Mouse (Mus musculus) MEL (cell line): Measurements from ENCODE around the gene Rmdn2.

ENCODE experiments used
- CTCF ChIP-seq, 3 experiments: IDR thresholded peaks in 2 of 3; conservative IDR thresholded peaks in 1 of 3; 2 replicates each; pipeline ENCODE4 v1.5.1; 2011 to 2012; ENCODE audit warnings: low read length in 3 of 3, low read depth in 2 of 3, mild to moderate bottlenecking in 2 of 3, improper control_type of control experiment in 1 of 3, inconsistent platforms in 1 of 3, mixed read lengths in 1 of 3, moderate library complexity in 1 of 3; ENCODE audit not compliant: control insufficient read depth in 1 of 3, insufficient read depth in 1 of 3, poor library complexity in 1 of 3, severe bottlenecking in 1 of 3
- EP300 ChIP-seq, 2 experiments: IDR thresholded peaks; 2 replicates each; pipeline ENCODE4 v1.6.1; 2011; ENCODE audit warnings: improper control_type of control experiment in 2 of 2, low read length in 2 of 2, low read depth in 1 of 2, mild to moderate bottlenecking in 1 of 2
- GATA1 ChIP-seq: IDR thresholded peaks from 2 replicates; pipeline ENCODE4 v1.6.1; 2011; ENCODE audit warnings: low read depth, low read length, improper control_type of control experiment
- MAX ChIP-seq: IDR thresholded peaks from 2 replicates; pipeline ENCODE4 v1.6.1; 2011; ENCODE audit warnings: low read length, improper control_type of control experiment
- RCOR1 ChIP-seq: IDR thresholded peaks from 2 replicates; pipeline ENCODE4 v1.6.1; 2012; ENCODE audit warnings: low read depth, mild to moderate bottlenecking, inconsistent platforms, low read length, improper control_type of control experiment
- SIN3A ChIP-seq: IDR thresholded peaks from 2 replicates; pipeline ENCODE4 v1.6.1; 2012; ENCODE audit warnings: low read length, improper control_type of control experiment, inconsistent platforms
- UBTF ChIP-seq: IDR thresholded peaks from 2 replicates; pipeline ENCODE4 v1.6.1; 2012; ENCODE audit warnings: low read depth, mild to moderate bottlenecking, inconsistent platforms, low read length, improper control_type of control experiment, moderate library complexity, borderline replicate concordance; ENCODE audit not compliant: insufficient read depth

DNA sequence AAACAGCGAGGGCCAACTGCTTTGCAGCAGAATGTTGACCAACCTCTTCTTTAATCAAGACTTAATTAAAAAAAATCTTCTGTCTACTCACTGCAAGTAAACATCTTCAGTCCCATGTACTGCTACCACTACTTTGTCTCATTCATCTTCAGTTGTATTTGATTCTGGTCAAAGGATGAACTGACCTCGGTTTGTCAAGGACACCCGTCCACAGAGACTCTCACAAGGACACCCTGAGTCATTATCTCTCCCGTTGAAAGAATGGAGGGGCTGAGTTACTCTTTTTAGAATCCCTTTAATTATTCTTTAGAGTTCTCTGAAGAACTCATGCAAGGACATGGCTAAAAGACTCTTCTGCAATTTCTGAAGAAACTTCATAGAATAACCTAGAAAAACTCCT is at the start of gene Rmdn2:
- TF ChIP-seq CTCF (IDR thresholded peaks at IDR 0.05 in 2 of 3, conservative IDR thresholded peaks at IDR 0.05 in 1 of 3; ENCODE audit: control insufficient read depth in 1 of 3, insufficient read depth in 1 of 3, low read depth in 2 of 3, low read length in 3 of 3, poor library complexity in 1 of 3, severe bottlenecking in 1 of 3) (no peak), RCOR1 (no peak), SIN3A (no peak), GATA1 (no peak), UBTF (no peak), EP300 (IDR thresholded peaks at IDR 0.05; ENCODE audit: low read depth in 1 of 2, low read length in 2 of 2) (no peak), MAX (no peak)
